Mouse (Mus musculus) testis, postnatal 10 days (tissue): ENCODE measurements around the gene Sytl2.

Source experiments
- DNase-seq: peaks from one replicate; pipeline ENCODE4 v3.0.0; 2021; ENCODE audit warnings: low spot score

The Sytl2 gene

DNA sequence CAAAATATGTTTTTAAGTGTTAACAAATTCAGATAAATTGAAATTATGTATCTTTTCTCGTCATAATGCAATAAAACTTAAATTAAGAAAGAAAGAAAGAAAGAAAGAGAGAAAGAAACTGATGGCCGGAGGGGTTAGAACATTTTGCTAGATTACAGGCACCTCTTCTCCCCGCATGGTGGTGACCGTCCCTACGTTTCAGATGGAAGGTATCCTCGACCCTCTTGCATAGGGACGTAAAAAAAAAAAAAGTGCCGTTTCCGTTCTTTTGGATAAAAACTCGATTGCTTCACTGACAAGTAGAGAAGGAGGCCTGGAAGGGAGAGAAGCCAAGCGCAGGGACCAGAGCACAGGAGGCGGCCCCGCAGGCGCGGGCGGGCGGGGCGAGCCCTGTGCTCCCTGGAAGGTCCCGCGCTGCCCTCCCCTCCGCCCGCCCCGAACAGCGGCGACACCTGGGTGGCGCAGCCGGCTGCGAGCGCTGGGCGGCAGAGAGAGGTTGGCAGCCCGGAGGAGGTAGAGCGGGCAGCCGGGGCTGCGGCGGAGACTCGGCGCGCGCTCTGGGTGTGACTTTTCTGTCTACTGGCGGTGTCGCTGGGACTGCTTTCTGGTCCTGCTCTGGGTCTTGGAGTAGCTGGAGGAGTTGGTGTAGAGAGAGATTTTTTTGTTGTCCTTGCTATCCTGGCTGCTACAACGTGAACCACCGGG, at the start of gene Sytl2:
Gene Sytl2, plus strand, starts transcription at position 311 of the 705 bp plus-strand sequence.
- peak; percentile 51 for DNase-seq

DNA sequence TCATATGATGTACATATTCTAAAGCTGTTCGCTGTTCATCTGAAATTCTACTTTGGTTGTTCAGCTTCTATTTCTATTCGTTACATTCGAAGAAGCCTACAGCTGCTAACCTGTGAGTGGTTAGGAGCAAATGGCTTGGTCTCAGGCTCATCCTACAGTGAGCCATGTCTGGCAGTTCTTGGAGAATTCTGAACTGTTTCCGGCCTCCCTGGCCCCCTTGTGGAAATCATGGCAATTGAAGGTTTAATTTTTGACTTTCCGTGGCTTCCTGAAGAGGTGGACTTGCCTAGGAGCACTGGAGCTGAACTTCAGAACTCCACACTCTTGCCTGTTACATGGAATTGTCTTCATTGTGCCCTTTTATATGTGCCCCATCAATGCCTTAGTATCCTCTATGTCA, 49.1 kb upstream of the Sytl2 start:
- DNase-seq = no peak

DNA sequence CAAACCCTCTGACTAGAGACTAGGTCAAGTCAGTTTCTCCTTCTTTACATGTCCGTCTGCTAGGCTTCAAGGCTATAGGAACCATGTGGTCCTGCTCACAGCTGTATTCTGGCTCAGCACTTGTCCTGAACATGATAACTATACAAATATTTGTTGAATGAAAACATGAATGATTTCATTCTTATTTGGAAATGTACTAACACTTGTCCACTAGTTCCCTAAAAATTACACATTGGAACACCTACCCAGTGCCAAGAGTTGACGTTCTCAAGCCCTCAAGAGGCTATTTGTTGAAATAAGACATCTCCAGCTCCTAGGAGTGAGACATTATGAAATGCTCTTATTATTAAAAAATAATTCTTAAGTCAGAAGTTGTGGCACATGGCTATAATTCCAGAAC, 43.4 kb upstream of the Sytl2 start:
- DNase-seq = no peak

DNA sequence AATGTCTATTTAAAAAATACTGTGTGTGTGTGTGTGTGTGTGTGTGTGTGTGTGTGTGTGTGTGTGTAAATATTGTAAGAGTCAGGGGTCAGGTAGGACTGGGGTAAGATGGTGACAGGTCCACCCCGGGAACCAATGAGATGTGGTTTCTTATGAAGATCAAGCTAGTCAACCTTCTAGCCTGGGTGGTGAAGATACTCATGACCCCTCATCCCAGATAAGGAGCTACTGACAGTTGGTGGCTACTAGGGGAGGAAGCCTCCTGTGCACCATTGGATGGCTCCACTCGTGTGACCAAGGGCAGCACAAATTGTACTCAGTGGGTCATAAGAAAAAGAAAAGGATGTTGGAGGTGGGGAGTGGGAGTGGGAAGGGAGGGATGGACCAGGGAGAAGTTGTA, 42.2 kb upstream of the Sytl2 start:
- no peak for DNase-seq

DNA sequence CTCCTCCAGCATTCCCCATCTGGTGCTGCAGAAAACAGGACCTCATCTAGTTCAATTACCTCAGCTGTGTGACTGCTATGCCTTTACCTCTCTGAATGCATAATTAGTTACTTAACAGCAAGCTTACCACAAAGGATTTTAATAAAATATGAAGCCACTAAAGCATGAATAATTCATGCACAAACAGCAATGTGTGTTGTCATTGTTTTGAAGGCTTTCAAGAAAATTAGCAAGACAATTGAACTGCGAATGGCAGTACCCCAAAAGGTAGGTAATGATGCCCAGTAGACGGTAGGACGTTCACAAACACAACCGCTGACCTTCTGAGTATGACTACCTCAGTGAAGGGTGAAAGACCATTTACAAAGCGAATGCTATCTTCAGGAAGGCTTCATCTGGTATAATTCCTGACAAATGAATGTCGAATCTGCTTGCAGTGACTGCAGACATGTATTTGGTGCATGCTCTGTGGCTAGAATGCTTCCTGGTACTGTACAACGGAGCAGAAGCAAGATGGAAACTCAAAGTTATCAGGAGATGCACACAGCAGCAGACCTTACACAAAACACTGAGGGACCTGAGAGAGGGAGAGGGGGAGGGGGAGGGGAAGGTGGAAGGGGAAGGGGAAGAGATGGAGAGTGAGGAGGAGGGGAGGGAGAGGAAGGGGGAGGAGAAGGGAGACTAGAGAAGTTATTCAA, 40.0 kb upstream of the Sytl2 start:
- DNase-seq = no peak

DNA sequence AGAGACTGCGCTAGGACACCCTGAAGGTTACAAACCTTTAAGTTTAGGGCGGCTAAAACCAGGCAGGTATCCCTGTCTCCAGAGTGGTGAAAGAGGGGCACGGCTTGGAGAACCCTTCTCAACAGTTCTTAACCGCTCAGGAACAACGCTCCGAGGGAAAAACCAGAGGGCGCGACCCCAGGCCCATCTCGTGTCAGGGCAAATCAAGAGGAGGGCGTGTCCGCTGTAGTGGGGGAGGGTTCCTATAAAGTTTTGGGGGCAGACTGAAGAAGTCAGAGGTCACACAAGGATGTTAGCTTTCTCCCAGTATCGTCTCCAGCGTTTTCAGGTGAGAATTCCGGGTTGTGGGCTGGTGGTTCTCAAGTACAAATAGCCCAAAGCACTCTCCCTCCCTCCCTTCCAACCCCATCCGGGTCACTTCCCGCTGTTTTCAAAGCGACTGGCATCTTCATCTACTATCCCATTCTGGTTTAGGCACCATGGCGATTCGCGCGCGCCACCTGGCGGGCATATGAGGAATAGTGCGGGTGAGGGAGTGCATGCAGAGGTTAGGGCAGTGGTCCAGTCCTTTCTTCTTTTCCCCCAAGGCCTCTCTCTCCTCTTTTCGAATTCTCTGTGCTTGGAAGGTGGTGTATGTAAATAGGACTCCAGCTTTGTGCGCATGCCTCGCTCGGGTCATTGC, 36.6 kb upstream of the Sytl2 start, which contains the start of gene Ccdc83:
Gene Ccdc83, minus strand, starts transcription at position 489 of the 682 bp plus-strand sequence.
- DNase-seq = peak; percentile 79

DNA sequence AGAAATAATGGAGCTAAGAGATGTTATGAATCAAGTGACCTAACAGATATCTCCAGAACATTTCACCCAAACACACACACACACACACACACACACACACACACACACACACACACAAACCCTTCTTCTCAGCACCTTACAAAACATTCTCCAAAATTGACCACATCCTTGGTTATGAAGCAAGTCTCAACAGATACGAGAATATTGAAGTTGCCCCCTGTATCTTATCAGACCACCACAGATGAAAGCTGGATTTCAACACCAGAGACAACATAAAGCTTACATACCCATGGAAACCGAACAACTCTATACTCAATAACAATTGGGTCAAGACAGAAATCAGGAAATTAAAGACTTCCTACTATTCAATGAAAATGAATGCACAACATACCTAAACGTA, 31.9 kb upstream of the Sytl2 start:
- DNase-seq = no peak

DNA sequence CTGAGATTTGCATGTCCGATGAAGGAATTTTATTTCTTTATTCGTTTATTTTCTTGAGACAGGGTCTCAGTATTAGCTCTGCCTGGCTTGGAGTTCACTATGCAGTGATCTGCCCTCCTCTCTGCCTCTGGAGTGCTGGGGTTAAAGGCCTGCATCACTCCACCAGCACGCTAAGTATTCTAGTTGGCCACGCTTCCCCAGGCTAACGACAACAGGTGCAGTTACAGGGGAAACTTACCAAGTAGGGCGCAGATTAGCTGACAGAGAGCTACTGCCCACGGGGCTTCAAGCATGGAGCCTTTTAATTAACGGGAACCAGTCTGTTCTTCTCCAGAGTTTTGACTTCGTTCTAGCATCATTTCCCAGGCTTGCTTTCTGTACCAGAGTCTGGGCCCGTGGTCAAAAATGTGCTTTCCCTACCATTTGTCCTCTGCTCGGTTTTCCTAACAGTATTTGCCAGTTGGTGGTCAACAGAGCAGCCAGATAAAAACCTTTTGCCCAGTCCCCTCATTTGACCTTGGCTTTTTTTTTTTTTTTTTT, 27.4 kb upstream of the Sytl2 start:
- DNase-seq = no peak

DNA sequence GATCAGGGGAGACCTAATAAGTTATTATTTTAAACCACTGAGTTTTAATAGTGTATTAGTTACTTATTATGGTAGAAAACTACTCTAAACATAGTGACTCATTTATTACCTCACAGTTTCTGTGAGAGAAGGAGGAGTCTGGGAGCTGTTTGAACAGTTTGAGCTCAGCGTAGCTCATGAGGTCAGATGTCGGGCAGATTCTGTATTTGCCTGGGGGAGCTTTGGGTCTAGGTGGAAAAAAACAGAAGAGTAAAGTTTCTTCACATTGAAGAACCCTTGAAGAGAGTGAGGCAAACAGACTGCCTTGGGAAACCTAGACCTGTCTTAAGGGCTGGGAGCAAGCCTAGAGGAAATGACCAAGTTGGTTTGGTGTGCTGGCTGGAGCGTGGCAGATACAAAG, 24.8 kb upstream of the Sytl2 start:
- no peak for DNase-seq

DNA sequence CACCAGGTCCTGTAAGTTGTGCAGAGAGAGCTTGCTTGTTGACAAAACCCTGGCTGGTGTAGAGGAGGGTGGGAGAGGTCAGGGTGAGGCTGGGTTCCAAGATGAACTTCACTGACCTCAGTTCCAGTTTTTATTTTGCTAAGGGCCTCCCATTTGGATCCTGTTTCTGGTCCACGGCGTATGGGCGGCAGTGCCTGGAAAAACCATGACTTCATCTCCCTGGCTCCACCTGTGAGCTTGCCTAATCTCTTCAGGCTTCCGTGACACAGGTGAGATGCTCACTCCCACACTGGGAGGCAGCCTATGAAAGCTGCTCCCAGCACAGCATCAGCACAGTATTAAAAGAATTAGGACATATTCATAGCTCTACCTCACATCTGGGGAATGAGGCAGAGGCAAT, 24.3 kb upstream of the Sytl2 start:
- no peak for DNase-seq

DNA sequence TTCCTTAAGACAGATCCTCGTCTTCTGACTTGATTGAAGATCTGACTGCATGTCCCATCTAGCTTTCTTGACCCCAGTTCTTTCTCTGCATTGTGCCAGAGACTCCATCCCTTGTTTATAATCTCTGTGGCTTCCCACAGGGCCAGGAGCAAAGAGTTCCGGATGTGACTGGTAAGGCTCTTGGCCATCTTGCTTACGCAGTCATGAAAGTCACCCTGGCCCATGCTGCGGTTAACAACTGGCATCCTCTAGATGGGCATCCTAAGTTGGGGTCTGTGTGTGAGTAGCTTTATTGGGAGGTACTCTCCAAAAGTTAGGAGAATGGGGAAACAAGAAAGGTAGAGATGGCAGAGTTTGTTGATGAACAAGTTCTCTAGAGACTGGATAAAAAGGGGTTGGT, 22.9 kb upstream of the Sytl2 start:
- no peak for DNase-seq

DNA sequence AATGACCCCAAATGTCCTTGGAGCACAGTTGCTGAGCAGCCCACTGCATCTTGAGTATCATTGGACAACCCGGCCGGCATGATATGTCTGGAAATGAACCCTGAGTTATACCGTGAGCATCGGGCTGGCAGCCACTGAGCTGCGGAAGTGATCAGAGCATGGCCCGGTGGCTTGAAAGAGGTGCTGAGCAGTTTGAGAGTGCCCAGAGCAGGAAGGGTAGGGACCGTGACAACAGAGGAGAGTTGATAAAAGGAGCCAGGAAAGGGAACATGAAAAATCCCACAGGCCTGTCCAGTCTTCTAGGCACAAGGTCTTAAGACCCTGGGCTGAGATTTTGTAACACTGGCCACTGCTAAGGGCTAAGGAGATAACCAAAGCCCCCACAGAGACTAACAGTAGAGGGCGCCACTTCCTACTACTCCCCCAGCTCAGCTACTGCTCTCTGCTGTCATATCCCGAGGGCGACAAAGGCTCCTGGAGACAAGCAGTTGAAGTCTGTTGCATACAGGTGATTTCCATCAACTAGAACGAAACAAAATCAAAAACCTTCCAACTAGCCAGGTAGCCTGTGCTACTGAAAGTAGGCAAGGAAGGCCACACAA, 21.7 kb upstream of the Sytl2 start:
- DNase-seq = no peak

DNA sequence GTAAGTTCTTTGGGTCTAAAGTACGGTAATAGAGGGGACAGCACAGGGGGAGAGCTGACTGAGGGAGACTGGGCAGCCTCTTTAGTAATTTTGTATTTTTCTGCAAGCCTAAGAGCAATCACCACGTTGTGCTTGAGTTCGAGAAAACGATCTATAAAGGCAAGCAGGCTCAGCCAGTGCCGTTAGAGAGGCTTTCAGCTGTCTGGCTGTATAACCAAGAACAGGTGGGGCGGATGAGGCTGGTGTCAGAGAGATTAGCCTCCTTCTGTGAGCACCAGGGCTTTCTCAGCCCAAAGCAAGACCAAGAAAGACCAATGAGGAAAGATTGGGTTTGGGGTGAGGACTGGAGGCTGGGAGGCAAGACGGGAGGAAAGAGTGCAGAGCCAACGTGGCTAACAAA, 21.2 kb upstream of the Sytl2 start:
- DNase-seq = no peak

DNA sequence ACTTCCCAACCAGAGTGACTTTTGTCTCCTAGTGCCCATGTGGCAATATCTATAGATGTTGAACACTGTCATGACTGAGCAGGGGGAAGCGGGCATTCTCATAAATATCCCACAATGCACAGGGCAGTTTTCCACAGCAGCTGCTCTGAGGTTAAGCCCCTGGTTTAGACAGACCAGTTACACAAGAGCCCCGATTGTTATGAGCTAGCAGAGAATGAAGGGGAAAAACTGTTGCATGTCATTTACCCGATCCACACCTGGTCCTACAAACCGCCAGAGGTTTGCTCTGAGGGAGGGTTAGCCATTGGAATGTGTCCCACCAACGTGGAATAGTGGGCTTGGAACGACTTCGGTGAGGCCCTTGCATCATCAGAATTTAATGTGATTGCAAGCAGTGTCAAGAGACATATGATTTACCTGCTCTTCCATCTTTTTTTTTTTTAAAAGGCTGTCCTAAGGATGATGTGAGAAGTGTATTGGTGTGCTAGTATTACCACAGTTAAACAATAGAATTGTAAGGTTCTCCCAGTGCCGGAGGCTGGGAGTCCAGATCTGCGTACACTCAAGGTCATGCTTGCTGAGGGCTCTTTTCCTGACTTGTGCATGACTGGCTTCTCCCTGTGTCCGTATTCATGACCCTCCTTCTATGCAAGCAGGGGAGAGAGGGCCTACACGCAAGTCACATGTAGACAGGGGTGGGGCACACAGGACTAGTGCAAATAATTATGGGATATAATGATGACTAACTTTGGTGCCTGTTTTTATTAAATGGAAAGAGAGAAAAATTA, 20.1 kb upstream of the Sytl2 start:
- no peak for DNase-seq

DNA sequence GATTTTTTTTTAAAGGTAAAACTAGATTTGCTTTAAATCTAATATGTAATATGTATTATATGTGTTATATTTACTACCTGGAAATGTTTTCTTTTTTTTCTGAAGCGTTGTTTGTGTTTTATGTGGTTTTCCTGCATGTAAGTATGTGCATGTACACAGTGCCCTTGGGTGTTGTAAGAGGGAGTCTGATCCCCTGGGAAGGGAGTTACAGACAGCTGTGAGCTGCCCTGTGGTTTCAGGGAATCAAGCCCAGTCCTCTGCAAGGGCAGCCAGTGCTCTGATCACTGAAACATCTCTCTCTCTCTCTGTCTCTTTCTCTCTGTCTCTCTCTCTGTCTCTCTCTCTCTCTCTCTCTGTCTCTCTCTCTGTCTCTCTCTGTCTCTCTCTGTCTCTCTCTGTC, 19.3 kb upstream of the Sytl2 start:
- DNase-seq = no peak

DNA sequence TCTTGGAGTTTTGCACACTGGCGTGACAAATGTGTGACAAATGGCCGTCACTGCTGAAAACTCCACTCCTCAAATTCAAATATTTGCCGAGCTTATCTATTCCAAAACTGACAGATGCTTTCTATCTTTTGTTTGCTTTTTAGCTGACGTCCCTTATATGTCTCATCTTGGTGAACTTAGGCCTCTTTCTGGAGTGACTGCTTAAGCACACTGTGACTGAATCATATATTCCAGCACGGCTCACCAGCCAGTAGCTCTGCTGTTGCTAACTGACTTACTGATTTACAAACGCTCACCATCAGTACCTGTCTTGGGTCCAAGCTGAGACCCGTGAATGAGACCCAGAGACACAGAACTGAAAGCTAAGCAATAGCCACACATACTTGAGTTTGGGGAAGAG, 17.3 kb upstream of the Sytl2 start:
- DNase-seq = no peak

DNA sequence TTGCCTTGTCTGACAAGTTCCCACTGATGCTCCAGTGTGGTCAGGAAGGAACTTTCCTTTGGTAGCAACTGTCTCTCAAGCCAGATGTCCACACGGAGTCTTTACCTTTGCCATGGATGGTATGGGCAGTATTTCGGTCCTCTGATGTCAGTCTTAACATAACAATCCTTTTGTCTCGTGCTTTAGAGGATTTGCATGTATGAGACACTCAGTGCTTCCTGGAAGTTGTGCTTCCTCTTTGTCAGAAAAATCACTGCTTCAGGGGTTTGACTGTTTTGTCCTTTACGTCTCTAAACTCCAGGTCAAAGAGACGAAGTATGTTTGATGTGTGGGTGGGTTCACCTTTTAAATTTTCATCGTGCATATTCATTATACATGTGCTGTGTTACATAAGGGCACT, 10.2 kb upstream of the Sytl2 start:
- DNase-seq = no peak

DNA sequence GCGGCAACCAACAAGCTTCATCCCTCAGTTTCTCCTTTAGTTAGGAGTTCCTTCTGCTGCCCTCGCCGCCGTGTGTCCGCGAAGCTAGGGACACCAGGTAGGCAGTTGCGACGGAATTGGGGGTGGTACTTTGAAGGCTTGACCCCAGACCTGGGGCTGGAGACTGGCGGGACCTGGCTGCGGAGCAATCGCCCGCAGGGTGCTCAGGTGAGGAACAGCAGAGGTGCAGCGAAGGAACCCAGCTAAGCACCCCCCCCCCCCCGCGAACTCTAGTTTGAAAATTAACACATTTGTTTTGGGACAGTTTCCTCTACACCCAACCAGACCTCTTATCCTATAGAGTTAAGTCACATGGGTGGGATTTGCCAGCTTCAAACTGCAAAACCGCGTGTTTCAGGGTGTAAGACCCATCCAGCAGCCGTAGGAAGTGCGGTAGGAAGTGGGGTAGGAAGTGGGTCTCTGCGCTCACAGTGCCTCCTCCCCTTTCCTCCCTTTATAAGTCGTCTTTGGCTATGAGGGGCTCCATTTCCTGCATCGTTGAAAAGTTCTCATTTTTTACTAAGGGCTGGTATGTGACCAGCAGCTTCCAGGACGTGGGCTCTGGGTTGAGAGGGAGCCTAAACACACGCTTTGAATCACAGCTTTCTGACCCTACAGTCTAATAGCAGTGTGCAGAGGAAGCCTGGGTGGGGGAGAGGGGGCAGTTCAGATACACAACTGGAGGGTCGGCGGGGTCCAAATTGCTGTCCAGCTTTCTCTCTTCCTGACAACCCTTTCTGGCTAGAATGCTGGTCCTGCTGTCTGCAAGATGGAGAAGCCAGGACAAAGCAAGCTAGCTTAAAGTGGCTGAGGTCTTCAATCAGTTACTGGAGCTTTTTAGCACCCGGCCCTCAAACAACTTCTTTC, 848 bp downstream of the Sytl2 start:
- peak; percentile 43 for DNase-seq

DNA sequence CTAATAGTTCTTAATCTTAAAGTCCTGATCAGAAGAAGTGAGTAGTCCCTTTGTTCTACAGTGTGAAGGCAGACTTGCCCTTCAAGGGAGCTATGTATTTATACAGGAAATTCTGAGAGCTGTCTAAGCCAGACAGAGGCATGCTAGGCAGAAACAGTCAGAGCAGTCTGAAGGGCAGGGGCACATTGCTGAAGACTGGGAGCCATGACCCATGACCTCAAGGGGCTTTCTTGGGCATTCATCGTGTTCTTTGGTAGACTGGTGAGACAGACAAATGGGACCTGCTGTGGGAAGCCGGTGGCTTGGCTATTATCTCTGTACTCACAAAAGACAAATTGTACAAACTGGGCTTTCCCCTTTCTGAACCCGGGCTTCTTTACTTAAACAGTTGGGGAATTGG, 4.0 kb downstream of the Sytl2 start:
- no peak for DNase-seq

DNA sequence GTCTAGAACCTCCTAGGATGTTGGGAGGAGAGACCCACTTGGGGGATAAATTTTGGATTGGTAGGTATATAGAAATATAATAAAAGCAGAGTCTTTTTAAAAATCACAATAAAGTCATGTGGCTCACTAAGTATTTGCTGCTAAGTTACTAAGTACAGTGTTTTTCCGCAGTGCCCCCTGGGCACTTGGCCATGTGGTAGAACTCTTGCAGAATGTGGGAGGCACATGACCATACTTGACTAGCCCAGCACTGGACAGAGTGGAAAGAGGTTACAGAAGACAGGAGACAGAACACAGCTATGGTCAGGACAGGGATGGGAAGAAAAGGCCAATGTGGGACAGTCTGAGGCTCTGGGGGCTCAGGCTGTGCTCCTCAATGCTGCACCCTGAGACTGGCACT, 4.9 kb downstream of the Sytl2 start:
- DNase-seq = no peak

DNA sequence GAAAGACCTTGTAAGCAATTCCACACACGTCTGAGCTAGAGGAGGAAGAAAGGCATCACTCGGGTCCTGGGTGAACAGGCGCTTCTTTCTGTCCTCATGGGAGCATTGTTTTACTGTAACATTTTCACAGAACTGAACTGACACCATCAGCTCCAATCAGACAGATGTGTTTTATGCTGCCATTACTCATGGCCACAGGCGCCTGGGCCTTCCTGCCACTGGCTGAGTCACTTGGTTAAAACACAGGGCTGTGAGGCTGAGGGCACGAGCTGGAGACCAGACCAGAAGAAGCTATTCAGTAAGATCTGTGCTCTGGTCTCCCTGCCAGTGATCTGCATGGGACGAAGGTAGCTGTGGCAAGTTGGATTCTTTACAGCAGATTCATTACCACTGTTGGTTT, 6.0 kb downstream of the Sytl2 start:
- no peak for DNase-seq
